Mouse (Mus musculus) megakaryocyte, adult 5-6 weeks (primary cell): Measurements from ENCODE around the gene Agmo. TPM values are rescaled to one million over a fixed set of nuclear protein-coding genes. Genes with fewer than 3 reads are reported as not detected.

Source experiments
- ATAC-seq: 2 replicates; pipeline ENCODE4 v1.8.0; 2016; ENCODE audit warnings: mild to moderate bottlenecking, inconsistent platforms; ENCODE audit not compliant: poor library complexity, severe bottlenecking
- total RNA-seq, 2 experiments: library from RNA; stranded (forward) in 1 of 2; stranded (reverse) in 1 of 2; fragments of 153-499, 151-499 nt in 1 of 2; fragments of 221-1000, 200-1000 nt in 1 of 2; gene quantifications; 2 replicates each; pipeline versions ENCODE4 v1.2.3 to v1.2.4; 2015 to 2017

Agmo gene
- 0.87 and 1.1 TPM in 2 replicates for total RNA-seq (2015)
- 0.12 and 0.37 TPM in 2 replicates for total RNA-seq (2017)

GRCm38 (mm10) chr12:37241566-37242021, at the start of gene Agmo:
Agmo (plus strand) TSS chr12:37241641.
- ATAC-seq, result peak; percentile 92

- no peak for ATAC-seq
These were observed 10.3 kb upstream of the Agmo start for GRCm38 (mm10) chr12:37231119-37231518.

GRCm38 (mm10) chr12:37240975-37241565, 371 bp upstream of the Agmo start:
- peak; percentile 48 for ATAC-seq

GRCm38 (mm10) chr12:37242484-37242883, 1.0 kb downstream of the Agmo start:
- no peak for ATAC-seq

- no peak for ATAC-seq
These were observed 3.4 kb downstream of the Agmo start for GRCm38 (mm10) chr12:37244876-37245275.

- no peak for ATAC-seq
These were observed 10.2 kb downstream of the Agmo start for GRCm38 (mm10) chr12:37251688-37252087.

GRCm38 (mm10) chr12:37257099-37257498, 15.7 kb downstream of the Agmo start:
- ATAC-seq, result no peak

GRCm38 (mm10) chr12:37259771-37260528, 18.5 kb downstream of the Agmo start:
- no peak for ATAC-seq

- no peak for ATAC-seq
These were observed 22.2 kb downstream of the Agmo start for GRCm38 (mm10) chr12:37263685-37264084.

- ATAC-seq, result no peak
These were observed 27.3 kb downstream of the Agmo start for GRCm38 (mm10) chr12:37268636-37269152.

GRCm38 (mm10) chr12:37272660-37273059, 31.2 kb downstream of the Agmo start:
- ATAC-seq, result no peak

GRCm38 (mm10) chr12:37273964-37274657, 32.7 kb downstream of the Agmo start:
- no peak for ATAC-seq

- no peak for ATAC-seq
These were observed 33.2 kb downstream of the Agmo start for GRCm38 (mm10) chr12:37274658-37275019.

GRCm38 (mm10) chr12:37306956-37307466, 65.6 kb downstream of the Agmo start:
- no peak for ATAC-seq

- ATAC-seq, result no peak
These were observed 69.3 kb downstream of the Agmo start for GRCm38 (mm10) chr12:37310786-37311185.

GRCm38 (mm10) chr12:37322860-37323259, 81.4 kb downstream of the Agmo start:
- ATAC-seq, result no peak

GRCm38 (mm10) chr12:37334987-37335386, 93.5 kb downstream of the Agmo start:
- no peak for ATAC-seq

- ATAC-seq, result no peak
These were observed 102.8 kb downstream of the Agmo start for GRCm38 (mm10) chr12:37344225-37344624.

GRCm38 (mm10) chr12:37345696-37346095, 104.3 kb downstream of the Agmo start:
- ATAC-seq, result no peak

- ATAC-seq, result no peak
These were observed 150.9 kb downstream of the Agmo start for GRCm38 (mm10) chr12:37392316-37392715.

GRCm38 (mm10) chr12:37402541-37402940, 161.1 kb downstream of the Agmo start:
- no peak for ATAC-seq
